Mouse (Mus musculus): ENCODE measurements at regions not wholly inside any gene's neighbourhood (a gene's known extent, or its start where the extent isn't known, plus 50 kb on each side); places are given as distances from the start of the nearest gene placed in this dataset.

DNA sequence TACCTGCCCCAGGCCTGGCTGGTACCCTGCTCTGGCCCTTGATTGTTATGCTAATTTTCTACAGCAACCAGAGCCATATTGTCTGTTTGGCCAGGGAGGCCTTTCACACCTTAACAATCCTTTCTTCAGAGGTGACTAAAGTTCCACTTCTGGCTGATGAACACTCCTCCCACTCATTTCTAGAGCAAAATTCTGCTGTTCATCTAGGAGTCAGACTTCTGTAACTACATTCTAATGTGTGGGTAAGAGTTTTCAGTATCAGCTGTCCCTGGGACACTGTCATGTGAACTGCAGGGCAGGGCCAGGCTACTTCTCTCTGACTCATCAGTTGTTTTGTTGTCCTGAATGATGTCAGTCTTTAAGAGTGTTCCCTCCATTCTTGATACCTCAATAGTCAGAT is 112.2 kb upstream of the Kif2a start:
- no peak overlapping the region for H3K4me3 ChIP-seq
- TF ChIP-seq CTCF (IDR thresholded peaks at IDR 0.05): no peak
- intact Hi-C loops (cut with DNase I): no loop called here
- no peak overlapping the region for H3K27ac ChIP-seq
- DNase-seq (ENCODE audit: extremely low spot score in 1 of 2, low spot score in 2 of 2): no peak

GRCm38 (mm10) chr13:107126636-107127035 is 104.7 kb upstream of the Kif2a start:
- no peak overlapping the region for H3K4me3 ChIP-seq
- intact Hi-C loops (cut with DNase I): no loop called here
- DNase-seq (ENCODE audit: extremely low spot score in 1 of 2, low spot score in 2 of 2): no peak
- no peak overlapping the region for H3K27ac ChIP-seq
- no peak for TF ChIP-seq CTCF (IDR thresholded peaks at IDR 0.05)

DNA sequence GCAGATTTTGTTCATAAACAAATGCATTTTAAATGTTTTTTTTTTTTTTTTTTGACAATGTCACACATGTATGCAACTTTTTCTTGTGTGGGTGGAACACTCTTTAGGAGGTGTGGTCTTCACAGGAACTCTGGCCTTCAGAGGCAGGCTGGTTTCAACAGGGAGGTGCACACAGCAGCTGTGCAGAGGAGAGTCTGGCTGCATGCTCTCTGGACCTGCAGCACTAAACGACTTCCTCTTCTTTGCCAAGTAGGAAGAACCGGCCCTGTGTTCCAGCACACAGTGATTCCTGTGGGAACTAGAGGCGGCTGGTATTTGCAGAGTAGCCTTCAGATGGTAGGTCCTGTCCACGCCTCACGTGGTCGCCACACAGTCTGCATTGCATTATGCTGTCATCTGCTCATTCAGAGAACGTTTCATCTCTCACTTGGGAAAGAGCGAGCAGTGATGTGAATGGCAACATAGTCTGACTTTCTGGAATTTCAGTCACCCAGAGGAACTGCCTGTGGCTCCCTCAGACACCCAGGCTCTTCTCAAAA is 102.3 kb upstream of the Kif2a start:
- intact Hi-C loops (cut with DNase I): no loop called here
- H3K27ac ChIP-seq: no peak overlapping the region

GRCm38 (mm10) chr13:107113949-107114690 is 92.2 kb upstream of the Kif2a start:
- no peak overlapping the region for H3K4me3 ChIP-seq
- H3K27ac ChIP-seq: no peak overlapping the region
- intact Hi-C loops (cut with DNase I): loop anchor here (5.0 to 10.0 kb wide), 3 partner anchors 213 to 1038 kb away; no protein-coding TSS in a partner anchor
- peak; percentile 84 to 93 for DNase-seq (ENCODE audit: extremely low spot score in 1 of 2, low spot score in 2 of 2)
- peak; percentile 95 for TF ChIP-seq CTCF (IDR thresholded peaks at IDR 0.05)

More for the DNA sequence above, 102.3 kb upstream of the Kif2a start:
- H3K4me3 ChIP-seq: no peak overlapping the region
- no peak for DNase-seq (ENCODE audit: extremely low spot score in 1 of 2, low spot score in 2 of 2)
- no peak for TF ChIP-seq CTCF (IDR thresholded peaks at IDR 0.05)

DNA sequence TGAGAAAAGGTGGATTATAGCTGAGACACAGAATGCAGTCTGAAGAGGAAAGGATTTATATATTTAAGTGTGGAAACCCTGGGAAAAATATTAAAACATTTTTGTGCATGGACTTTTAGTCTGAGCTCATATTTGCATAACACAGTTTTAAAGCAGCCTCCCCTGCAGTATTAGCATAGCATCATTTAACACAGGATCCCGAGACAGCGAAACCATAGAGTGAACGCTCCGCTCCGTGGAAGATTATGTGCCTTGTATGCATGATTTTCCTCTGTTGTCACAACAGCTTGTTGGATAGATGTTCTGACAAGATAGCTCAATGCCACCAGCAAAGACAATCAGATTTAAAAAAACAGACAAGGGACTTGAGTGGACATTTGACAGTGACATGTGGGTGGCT is 86.1 kb upstream of the Kif2a start:
- no peak for TF ChIP-seq CTCF (IDR thresholded peaks at IDR 0.05)
- intact Hi-C loops (cut with DNase I): no loop called here
- Histone ChIP-seq H3K27ac (no peak overlapping the region), H3K4me3 (no peak overlapping the region)
- no peak for DNase-seq (ENCODE audit: extremely low spot score in 1 of 2, low spot score in 2 of 2)

DNA sequence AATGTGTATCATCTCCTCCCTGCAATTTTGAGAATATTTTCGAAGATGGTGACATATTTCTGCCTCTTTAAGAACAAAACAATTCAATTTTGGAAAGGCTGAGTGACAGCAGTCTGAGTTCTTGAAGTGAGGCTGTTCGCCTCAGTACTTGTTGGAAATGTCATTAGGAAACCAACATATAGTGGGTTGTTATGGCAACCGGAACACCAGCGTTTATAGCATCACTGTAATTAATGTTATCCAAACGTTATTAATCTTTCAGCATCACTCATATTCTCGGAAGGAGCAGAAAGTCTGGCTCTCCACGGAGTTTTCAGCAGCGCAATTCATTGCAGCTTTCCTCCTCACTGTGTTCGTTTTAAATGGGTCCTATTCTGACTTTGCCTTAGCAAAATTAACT is 85.6 kb upstream of the Kif2a start:
- no peak overlapping the region for H3K27ac ChIP-seq
- no peak for DNase-seq (ENCODE audit: extremely low spot score in 1 of 2, low spot score in 2 of 2)
- intact Hi-C loops (cut with DNase I): no loop called here
- TF ChIP-seq CTCF (IDR thresholded peaks at IDR 0.05): no peak
- H3K4me3 ChIP-seq: no peak overlapping the region

- DNase-seq (ENCODE audit: extremely low spot score in 1 of 2, low spot score in 2 of 2): peak in 1 of 2 experiments; percentile 43
- intact Hi-C loops (cut with DNase I): no loop called here
- peak; percentile 69 for TF ChIP-seq CTCF (IDR thresholded peaks at IDR 0.05)
- H3K4me3 ChIP-seq: no peak overlapping the region
- no peak overlapping the region for H3K27ac ChIP-seq
These were observed 83.6 kb upstream of the Kif2a start for GRCm38 (mm10) chr13:107105510-107105909.

DNA sequence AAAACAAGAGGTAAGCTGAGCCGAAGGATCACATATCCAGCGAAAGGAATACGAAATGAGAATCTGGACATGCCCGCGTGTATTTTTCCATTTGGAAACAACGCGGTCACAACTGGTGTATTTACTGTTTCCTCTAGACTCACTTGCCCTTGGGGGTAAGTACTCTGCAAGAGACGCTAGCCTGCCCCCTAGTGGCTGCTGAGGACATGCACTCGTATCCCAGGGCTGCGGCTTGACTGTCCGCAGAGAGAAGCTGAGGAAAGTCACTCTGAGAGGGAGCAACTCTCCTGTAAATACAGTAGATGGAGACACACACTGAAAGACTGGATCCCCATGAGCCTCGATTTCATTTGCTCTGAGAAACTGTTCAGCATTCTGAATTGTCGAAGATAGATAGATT is 79.7 kb upstream of the Kif2a start:
- peak overlapping the region; percentile 20; the same call in 1 of the 2 replicates for H3K4me3 ChIP-seq
- no peak overlapping the region for H3K27ac ChIP-seq
- peak; percentile 95 for TF ChIP-seq CTCF (IDR thresholded peaks at IDR 0.05)
- intact Hi-C loops (cut with DNase I): loop anchor here (2.0 to 5.0 kb wide), 3 partner anchors 79 to 154 kb away; partner anchors contain the start of genes Dimt1 and Kif2a
- DNase-seq (ENCODE audit: extremely low spot score in 1 of 2, low spot score in 2 of 2): peak; percentile 82 to 88

GRCm38 (mm10) chr13:107100852-107101325 is 79.0 kb upstream of the Kif2a start:
- no peak for DNase-seq (ENCODE audit: extremely low spot score in 1 of 2, low spot score in 2 of 2)
- intact Hi-C loops (cut with DNase I): loop anchor here (2.0 to 5.0 kb wide), 3 partner anchors 78 to 154 kb away; partner anchors contain the start of genes Dimt1 and Kif2a
- H3K27ac ChIP-seq: no peak overlapping the region
- no peak for TF ChIP-seq CTCF (IDR thresholded peaks at IDR 0.05)
- H3K4me3 ChIP-seq: no peak overlapping the region

DNA sequence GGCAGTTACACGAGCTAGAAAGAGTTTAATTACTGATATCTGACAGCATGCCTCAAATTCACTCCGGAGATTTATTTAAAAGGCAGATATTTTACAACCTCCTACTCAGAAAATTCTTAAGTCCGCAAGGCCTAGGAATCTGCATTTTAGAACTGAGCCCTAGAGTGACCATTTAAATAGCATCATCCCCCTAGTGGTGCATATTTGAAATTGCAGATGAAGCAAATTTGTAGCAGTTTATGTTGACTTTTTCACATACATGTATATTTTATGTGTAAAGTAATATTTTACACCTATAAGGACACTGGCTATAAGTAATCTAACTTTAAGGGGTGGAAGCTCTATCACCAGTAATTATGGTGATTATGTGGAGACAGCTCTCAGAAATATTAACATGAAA is 78.2 kb upstream of the Kif2a start:
- no peak for DNase-seq (ENCODE audit: extremely low spot score in 1 of 2, low spot score in 2 of 2)
- Histone ChIP-seq H3K4me3 (no peak overlapping the region), H3K27ac (no peak overlapping the region)
- TF ChIP-seq CTCF (IDR thresholded peaks at IDR 0.05): peak; percentile 65
- intact Hi-C loops (cut with DNase I): loop anchor here (2.0 to 5.0 kb wide), 3 partner anchors 77 to 153 kb away; partner anchors contain the start of genes Dimt1 and Kif2a

DNA sequence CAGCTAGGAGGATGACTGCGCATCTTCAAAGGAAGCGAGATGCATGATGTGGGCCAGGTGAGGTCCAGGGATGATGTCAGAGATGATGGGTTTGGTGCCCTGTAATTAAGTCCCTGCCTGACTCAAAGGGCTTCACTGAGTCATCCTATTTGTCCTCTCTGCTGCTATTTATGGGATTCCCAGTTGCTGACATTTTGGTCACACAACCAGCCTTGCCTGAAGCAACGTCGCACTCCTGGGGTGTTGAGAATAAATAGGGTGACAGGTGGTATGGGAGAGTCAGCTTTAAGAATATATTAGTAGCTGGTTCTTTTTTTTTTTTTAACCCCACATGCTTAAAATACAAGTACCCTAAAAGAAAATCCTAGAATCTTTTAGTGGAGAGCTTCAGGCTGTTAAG is 75.1 kb upstream of the Kif2a start:
- DNase-seq (ENCODE audit: extremely low spot score in 1 of 2, low spot score in 2 of 2): no peak
- Histone ChIP-seq H3K4me3 (no peak overlapping the region), H3K27ac (no peak overlapping the region)
- intact Hi-C loops (cut with DNase I): no loop called here
- TF ChIP-seq CTCF (IDR thresholded peaks at IDR 0.05): no peak

DNA sequence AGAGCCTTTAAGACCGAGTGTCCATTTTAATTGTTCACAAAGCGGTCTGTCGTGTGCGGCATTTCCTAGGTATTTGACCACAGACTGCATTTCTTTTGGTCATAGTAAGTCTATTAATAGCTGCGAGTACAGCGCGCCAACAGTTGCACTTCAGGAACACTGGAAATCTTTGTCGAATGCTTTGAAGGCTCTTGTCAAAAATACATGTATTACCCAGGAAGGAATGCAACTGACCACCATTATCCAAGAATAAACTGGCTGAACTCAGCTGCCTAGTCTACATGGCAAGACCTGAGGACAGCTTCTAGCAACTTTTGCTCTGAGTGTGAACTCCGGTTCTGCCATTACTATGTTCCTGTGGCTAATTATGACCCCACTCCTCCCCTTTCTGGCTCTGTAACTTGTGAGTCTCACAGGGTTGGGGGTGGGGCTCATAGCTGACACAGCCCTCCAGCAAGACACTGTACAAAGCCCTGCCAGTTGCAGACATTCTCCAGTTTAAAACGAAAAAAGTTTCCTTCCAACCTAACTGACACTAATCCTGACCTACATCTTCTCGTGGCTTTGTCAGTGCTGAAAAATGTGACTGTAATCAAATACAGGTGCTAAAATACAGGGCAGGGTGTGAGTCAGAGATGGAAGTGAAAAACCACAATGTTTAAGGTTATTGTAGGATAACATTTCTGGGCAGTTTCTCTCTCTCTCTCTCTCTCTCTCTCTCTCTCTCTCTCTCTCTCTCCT is 73.2 kb upstream of the Kif2a start:
- DNase-seq (ENCODE audit: extremely low spot score in 1 of 2, low spot score in 2 of 2): no peak
- intact Hi-C loops (cut with DNase I): no loop called here
- no peak overlapping the region for H3K4me3 ChIP-seq
- no peak for TF ChIP-seq CTCF (IDR thresholded peaks at IDR 0.05)
- no peak overlapping the region for H3K27ac ChIP-seq

Data from left cerebral cortex, adult 2 months (tissue).